Mouse (Mus musculus) midbrain, postnatal 0 days (tissue): ENCODE data around the gene Gramd1b. TPM values are rescaled to one million over a fixed set of nuclear protein-coding genes. Genes with fewer than 3 reads are reported as not detected.

Experiments used
- ATAC-seq: fragments of 200-750 bp; cut with Nextera tagmentation; 2 replicates; pipeline ENCODE4 v1.8.0; 2017; ENCODE audit warnings: moderate number of reproducible peaks, mild to moderate bottlenecking, moderate TSS enrichment, moderate library complexity; ENCODE audit not compliant: low FRiP score
- DNase-seq: peaks from one replicate; pipeline ENCODE4 v3.0.0-alpha.2; 2015; ENCODE audit warnings: low spot score
- H3K27ac ChIP-seq: fragments of 300-500 bp; sonication (generic); 2 replicates; pipeline ENCODE4 v1.5.1; 2014; ENCODE audit warnings: low read depth, mild to moderate bottlenecking, low read length, mixed read lengths
- H3K27me3 ChIP-seq: fragments of 300-500 bp; sonication (generic); 2 replicates; pipeline ENCODE4 v1.6.1; 2014; ENCODE audit warnings: low read length, control low read depth, mixed read lengths; ENCODE audit not compliant: insufficient read depth
- H3K36me3 ChIP-seq: fragments of 300-500 bp; sonication (generic); 2 replicates; pipeline ENCODE4 v1.6.1; 2014; ENCODE audit warnings: low read length, control low read depth, mixed read lengths; ENCODE audit not compliant: insufficient read depth
- H3K4me1 ChIP-seq: fragments of 300-500 bp; sonication (generic); 2 replicates; pipeline ENCODE4 v1.6.1; 2014; ENCODE audit warnings: mild to moderate bottlenecking, control low read depth, antibody characterized with exemption, low read length, mixed read lengths; ENCODE audit not compliant: insufficient read depth
- H3K4me2 ChIP-seq: fragments of 300-500 bp; sonication (generic); 2 replicates; pipeline ENCODE4 v1.6.1; 2014; ENCODE audit warnings: low read depth, mild to moderate bottlenecking, low read length, mixed read lengths; ENCODE audit not compliant: poor library complexity, severe bottlenecking
- H3K4me3 ChIP-seq: fragments of 300-500 bp; sonication (generic); 2 replicates; pipeline ENCODE4 v1.5.1; 2014; ENCODE audit warnings: low read depth, mild to moderate bottlenecking, low read length, moderate library complexity
- H3K9ac ChIP-seq: fragments of 300-500 bp; sonication (generic); replicated peaks from 2 replicates; pipeline ENCODE4 v1.6.1; 2014; ENCODE audit warnings: mild to moderate bottlenecking, low read length, moderate library complexity, mixed read lengths; ENCODE audit not compliant: poor library complexity, severe bottlenecking
- H3K9me3 ChIP-seq: fragments of 300-500 bp; sonication (generic); 2 replicates; pipeline ENCODE4 v1.6.1; 2016; ENCODE audit warnings: low read length, control low read depth
- CTCF ChIP-seq: IDR thresholded peaks from 2 replicates; pipeline ENCODE4 v1.5.1; 2016; ENCODE audit warnings: antibody characterized with exemption, mild to moderate bottlenecking
- WGBS: fragments of 180-500 bp; shearing (Covaris S2); extraction: QIAGEN DNeasy Blood & Tissue Kit; methylation state at CpG from one replicate; pipeline ENCODE4 v1.1.7; 2014; 5-methylcytosine and 5-hydroxymethylcytosine counted together
- polyA plus RNA-seq: library from polyadenylated mRNA; unstranded; fragments of >200 nt; fragmentation: Nextera tagmentation; extraction: Ambion mirVana; gene quantifications from 2 replicates; pipeline ENCODE4 v1.2.1, GENCODE M21; 2015
- total RNA-seq: library from RNA; depleted of rRNA; stranded (reverse); fragments of >200 nt; gene quantifications from 2 replicates; pipeline ENCODE4 v1.2.3, GENCODE M21; 2014

The Gramd1b gene
- total and polyA plus RNA-seq, 2 experiments from 2014 or later = 19.1 to 48.3 TPM

DNA sequence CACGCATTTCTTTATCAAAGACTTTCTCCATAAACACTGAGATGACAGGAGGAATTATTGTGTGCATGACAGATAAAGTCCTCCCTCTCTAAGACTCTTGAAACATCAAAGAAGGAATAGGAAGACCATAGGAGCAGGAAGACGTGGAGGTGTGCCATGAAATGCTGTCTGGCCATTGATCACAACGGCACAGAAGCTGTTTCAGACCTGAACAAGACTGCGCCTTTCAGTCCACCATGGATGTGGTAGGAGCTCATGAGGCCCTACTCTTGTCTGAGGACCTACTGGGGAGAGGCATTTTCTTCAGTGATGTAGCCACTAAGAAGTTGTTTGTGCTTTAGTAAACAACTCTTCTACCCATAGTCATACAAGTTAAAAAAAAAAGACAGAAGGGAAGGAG, 238.7 kb downstream of the Gramd1b start:
- DNase-seq = no peak
- Histone ChIP-seq H3K27me3 (no peaks in the 10 kb centered on the region), H3K4me3 (no peak overlapping the region), H3K36me3 (peaks cover 45% of the 10 kb centered on the region), H3K4me2 (no peak overlapping the region), H3K27ac (no peak overlapping the region), H3K9me3 (no peaks in the 10 kb centered on the region), H3K9ac (no peak overlapping the region), H3K4me1 (no peaks in the 10 kb centered on the region)
- ATAC-seq = no peak
- no peak for TF ChIP-seq CTCF
- 86% methylated on average over 4 of the region's 4 CpGs for WGBS

DNA sequence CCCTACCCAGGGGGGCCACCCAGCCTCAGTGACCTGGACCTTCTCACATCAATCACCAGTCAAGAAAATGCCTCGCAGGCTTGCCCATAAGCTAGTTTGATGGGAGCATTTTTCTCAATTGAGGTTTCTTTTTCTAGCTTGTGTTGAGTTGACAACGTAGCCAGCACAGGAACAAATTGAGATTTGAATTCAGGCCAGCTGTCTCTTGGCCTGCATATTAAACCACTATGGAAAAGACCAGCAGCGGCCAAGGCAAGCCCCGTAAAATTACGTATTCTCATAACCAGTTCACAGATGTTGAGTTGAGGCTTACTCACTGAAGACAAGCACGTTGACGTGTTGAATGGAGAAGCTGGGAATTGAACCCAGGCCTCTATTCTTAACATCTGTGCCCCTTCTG, 248.2 kb downstream of the Gramd1b start:
- 89% methylated on average over 7 of the region's 7 CpGs for WGBS
- Histone ChIP-seq H3K4me1 (no peaks in the 10 kb centered on the region), H3K27me3 (no peaks in the 10 kb centered on the region), H3K27ac (no peak overlapping the region), H3K4me3 (no peak overlapping the region), H3K4me2 (no peak overlapping the region), H3K36me3 (peaks cover 47% of the 10 kb centered on the region), H3K9me3 (no peaks in the 10 kb centered on the region), H3K9ac (no peak overlapping the region)
- DNase-seq (no peak), ATAC-seq (no peak)
- TF ChIP-seq CTCF = no peak

DNA sequence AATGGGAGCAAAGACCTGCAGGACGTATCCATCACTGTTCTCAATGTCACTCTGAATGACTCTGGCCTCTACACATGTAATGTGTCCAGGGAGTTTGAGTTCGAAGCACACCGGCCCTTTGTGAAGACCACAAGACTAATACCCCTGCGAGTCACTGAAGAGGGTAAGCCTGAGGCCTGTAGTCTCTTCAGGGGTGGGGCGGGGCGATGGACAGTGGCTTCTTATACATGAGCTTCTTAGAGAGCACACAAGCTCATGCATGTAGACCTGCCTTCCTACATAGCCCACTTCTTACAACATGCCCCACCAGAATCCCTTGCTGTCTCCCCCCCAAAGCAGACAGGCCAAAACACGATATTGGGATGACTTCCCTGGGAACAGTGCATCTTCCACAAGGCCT, 251.7 kb downstream of the Gramd1b start:
- H3K9ac ChIP-seq = no peak overlapping the region
- H3K9me3 ChIP-seq = no peaks in the 10 kb centered on the region
- no peak for TF ChIP-seq CTCF
- H3K27me3 ChIP-seq = no peaks in the 10 kb centered on the region
- no peak overlapping the region for H3K4me2 ChIP-seq
- WGBS = 93% methylated on average over 7 of the region's 7 CpGs
- H3K27ac ChIP-seq = no peak overlapping the region
- no peak for ATAC-seq
- H3K4me3 ChIP-seq = no peak overlapping the region
- no peaks in the 10 kb centered on the region for H3K4me1 ChIP-seq
- no peak for DNase-seq
- peaks cover 57% of the 10 kb centered on the region for H3K36me3 ChIP-seq

DNA sequence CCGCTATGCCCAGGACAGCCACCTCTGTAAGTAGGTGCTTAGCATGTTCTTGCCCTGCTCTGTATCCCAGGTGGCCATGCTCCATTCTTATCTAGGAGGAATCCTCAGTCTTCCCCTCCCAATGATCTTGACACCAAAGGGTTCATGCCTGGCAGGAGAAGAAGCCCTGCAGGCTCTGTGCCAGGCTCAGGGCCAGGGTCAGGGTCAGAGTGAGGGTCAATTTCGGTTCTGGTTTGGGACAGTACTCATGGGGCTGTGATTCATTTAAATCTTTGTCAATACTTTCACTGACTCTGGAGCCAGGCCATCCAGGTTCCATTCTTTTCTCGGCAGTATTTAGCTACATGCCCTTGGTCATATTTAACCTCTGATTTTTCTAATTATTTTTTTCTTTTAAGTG, 253.5 kb downstream of the Gramd1b start:
- no peak overlapping the region for H3K27ac ChIP-seq
- no peak for TF ChIP-seq CTCF
- H3K9me3 ChIP-seq = no peaks in the 10 kb centered on the region
- ATAC-seq (no peak), DNase-seq (no peak)
- H3K27me3 ChIP-seq = no peaks in the 10 kb centered on the region
- WGBS = 85% methylated on average over 3 of the region's 3 CpGs
- no peak overlapping the region for H3K4me2 ChIP-seq
- H3K36me3 ChIP-seq = peaks cover 51% of the 10 kb centered on the region
- no peak overlapping the region for H3K4me3 ChIP-seq
- H3K9ac ChIP-seq = no peak overlapping the region
- peaks cover 6% of the 10 kb centered on the region; the same call in 1 of the 2 replicates for H3K4me1 ChIP-seq

DNA sequence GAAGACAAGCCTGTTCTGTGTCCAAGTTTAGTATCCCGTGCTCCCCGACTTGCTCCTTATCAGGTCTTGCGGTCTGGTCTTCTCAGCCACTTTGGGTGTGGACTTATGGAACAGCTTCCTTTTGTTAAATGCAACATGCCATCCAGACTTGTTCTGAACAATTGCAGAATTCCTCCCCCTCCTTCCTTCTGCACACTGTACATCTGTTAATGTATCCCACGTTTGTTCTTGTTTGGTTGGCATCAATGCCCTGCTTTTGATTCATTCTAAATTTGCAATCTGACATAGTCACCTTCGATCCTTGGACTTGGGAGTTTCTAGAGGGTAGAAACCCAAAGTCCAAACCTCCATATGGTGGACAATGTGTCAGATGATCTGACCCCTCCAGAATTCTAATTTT, 255.3 kb downstream of the Gramd1b start:
- ATAC-seq (no peak), DNase-seq (no peak)
- Histone ChIP-seq H3K36me3 (peaks cover 34% of the 10 kb centered on the region), H3K4me3 (no peak overlapping the region), H3K9me3 (no peaks in the 10 kb centered on the region), H3K27ac (no peak overlapping the region), H3K4me1 (peaks cover 13% of the 10 kb centered on the region; the same call in 1 of the 2 replicates), H3K27me3 (no peaks in the 10 kb centered on the region), H3K4me2 (no peak overlapping the region), H3K9ac (no peak overlapping the region)
- TF ChIP-seq CTCF = no peak
- WGBS = 95% methylated on average over 5 of the region's 5 CpGs

DNA sequence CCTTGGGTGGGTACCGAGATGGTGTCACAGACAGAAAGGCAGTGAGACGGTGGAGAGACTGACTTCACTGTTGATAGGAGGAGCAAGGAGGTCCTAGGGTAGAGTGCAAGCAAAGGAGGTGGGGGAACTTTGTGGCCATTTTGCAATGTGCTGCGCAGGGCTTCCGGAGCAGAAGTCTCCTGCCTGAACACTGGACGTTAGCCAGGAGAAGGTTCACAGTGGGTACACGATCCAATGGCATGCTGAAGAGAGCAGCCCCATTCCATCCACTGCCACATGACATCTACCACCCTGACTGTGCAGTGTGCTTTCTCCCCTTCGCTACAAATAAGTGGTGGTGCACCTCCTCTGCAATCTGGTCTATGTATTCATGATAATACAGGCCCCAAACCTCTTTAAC, 258.4 kb downstream of the Gramd1b start:
- 84% methylated on average over 7 of the region's 7 CpGs for WGBS
- Histone ChIP-seq H3K27me3 (no peaks in the 10 kb centered on the region), H3K36me3 (peaks cover 16% of the 10 kb centered on the region; the same call in 1 of the 2 replicates), H3K9ac (peak overlapping the region; percentile 36; the same call in 1 of the 2 replicates), H3K27ac (no peak overlapping the region), H3K4me3 (peak overlapping the region; percentile 68; the same call in 1 of the 2 replicates), H3K4me1 (peaks cover 16% of the 10 kb centered on the region; the same call in 1 of the 2 replicates), H3K4me2 (peak overlapping the region; percentile 69), H3K9me3 (no peaks in the 10 kb centered on the region)
- ATAC-seq (no peak), DNase-seq (no peak)
- TF ChIP-seq CTCF = no peak
